Mouse (Mus musculus): ENCODE measurements around the gene Ccdc90b.

Ccdc90b gene

DNA sequence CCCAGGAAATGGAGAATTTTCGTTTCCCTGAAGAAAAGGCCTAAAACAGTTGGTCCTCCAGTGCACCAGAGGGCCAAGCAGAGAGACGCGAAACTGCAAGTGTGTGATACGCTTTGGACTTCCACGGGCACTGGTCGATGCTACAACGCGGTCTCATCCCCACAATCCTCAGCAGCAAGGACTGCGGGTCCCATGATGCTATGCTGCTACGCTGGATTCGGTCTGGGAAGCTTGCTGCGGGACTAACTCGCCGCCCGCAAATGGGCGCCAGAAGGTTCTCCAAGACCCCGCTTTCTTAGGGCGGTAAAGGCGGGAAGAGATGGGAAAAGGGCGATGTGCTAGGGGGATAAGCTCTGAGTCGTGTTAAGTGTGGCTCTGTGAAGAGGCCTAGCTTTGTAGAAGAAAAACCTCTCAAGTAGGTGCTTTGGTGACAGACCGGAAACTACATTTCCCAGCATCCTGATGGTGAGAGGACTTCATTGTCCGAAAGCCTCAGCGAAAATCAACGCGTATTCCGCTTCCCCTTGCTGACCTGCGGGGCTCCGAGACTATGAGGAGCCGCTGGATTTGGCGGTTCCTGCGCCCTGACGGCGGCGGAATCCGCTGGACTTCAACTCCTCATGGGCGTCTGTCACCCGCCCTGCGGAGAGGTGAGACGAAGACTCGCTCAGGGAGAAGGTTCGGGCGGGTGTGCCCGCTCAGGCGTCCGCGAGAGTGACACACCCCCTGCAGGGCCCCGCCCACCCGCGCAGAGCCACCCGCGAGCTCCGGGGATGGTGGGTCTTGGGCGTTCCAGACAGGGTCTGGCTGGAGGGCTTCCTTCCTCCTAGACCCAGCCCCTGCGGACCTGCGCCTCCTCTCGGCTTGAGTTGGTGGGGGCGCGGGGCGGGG, at the start of gene Ccdc90b:
TSS of gene Ccdc90b (plus strand) at position 164 of the 891 bp plus-strand sequence.
- peak; percentile 88 for DNase-seq (ENCODE audit: low spot score in 2 of 2)

DNA sequence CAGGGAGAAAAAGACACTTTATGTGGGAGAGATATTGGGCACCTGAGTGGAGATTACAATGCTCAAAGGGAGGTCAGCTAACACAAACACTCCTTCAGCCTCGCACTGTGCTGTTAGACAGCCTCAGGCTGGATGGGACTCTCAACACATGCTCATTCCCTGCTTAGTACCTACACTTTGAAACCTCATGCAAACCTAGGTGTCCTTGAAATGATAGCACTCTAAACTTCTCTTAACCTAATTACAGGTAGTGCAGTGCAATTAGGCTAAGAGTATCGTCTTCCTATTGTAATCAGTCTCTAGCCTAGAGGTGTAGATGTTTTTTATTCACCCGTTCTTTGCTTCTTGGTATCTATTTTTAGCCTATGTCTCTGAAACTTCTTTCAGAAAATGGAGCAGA, 40.6 kb upstream of the Ccdc90b start:
- DNase-seq (ENCODE audit: low spot score in 2 of 2): no peak

DNA sequence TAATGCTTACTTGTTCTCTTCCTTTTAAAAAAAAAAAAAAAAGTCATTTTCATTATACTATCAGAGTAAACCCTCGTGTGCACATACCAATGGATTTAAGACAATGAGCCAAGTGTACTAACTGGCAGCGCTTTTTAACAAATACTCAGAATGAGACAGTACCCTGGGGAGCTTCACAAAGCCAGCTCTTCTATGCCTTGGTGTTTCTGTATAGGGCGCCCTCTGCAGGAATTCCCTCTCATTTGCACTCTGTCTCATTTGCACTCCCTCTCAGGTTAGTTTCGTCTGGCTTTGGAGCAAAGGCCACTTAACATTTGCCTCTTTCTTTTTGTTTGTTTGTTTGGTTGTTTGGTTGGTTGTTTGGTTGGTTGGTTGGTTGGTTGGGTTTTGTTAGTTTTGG, 40.1 kb upstream of the Ccdc90b start:
- no peak for DNase-seq (ENCODE audit: low spot score in 2 of 2)

DNA sequence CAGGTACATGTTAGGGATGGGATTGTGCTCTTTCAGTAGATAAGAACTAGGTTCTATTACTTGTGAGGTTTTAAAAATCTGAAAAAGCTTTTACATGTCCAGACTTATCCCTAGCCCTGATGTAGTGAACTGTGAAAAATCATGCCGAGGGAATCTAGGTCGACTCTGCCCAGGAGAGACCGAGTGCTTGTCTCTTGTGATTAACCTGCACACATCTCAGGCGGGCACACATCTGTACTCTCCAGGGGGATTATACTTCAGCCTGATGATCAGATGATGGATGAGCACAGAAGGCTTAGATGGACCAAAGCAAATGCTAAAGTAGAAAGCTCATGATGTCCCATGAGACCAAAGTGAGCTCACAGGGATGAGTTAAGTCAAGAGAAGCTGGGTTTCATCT, 31.7 kb upstream of the Ccdc90b start:
- no peak for DNase-seq (ENCODE audit: low spot score in 2 of 2)

DNA sequence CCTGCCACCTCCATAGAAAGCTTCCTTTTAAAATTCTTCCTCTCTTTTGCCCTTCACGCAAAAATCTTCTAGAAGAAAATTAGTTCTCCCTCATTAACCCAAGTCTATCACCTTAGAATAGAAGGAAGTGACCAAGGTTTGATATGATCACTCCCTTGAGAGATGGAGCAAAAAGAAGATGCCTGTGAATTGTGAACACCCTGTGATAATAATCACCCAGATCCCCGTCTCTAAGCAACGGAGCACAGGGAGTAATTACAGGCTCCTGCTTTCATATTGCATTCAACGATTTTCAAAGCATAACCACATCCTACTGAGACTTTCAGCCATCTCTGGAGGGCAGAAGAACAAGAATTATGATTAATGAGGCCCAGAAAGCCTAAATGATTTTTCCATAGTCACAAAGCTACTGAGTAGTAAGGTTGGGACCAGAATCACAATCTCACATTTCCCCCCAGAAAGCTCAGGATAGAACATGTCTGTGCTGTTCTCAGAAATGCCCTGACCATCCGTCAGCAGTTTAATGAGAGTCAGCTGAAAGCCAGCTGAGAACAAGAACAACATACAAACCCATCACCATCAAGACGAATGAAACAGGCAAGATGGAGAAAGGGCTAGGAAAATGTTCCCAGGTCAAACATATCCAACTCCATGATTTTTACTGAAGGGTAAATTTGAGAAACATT, 28.5 kb upstream of the Ccdc90b start:
- DNase-seq (ENCODE audit: low spot score in 2 of 2): no peak

DNA sequence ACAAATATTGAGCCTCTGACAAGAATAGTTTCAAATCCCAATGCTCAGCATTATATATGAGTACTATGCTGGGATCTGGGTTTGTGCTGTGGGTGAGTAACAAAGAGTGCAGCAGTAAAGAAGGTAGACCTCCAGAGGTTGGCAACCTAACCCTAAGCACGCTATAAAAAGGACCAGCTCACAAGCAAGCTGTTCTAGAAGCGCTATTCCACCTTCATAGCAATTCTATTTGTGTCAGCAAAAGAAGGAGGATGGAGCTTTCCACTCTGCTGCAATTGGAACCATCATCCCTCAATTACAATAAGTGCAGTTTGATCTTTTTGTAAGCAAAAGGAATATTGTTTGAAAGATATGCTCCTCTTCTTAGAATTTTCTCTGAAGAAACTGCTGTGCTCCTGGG, 14.2 kb upstream of the Ccdc90b start:
- no peak for DNase-seq (ENCODE audit: low spot score in 2 of 2)

DNA sequence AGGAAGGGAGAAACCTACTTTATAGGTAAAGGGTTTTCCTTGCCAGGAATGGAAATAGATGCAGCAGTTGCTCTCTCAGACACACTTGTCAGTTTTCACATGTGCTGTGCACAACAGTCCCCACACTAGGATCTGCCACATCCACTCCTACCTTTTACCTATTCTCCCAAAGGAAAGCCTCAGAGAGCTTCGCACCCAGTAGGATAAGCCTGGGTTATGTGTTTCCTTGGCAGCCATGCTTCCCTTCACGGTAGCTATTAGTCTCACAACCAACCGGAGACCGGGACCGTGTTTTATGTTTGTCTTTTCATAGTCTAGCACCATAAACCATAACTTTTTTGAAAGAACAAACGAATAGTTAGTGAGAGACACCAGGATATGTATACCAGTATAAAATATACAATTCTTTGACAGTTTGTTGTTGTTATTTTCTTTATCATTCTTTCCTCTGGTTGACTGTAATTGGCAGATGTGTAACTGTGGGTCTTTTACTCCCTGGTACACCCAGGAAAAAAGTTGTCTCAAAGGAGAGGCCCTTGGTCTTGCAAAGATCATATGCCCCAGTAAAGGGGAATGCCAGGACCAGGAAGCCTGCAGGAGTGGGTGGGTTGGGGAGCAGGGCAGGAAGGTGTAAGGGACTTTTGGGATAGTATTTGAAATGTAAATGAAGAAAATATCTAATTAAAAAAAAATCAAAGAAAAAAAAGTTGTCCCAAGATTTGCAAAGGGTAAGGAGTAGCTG, 10.5 kb upstream of the Ccdc90b start:
- DNase-seq (ENCODE audit: low spot score in 2 of 2): no peak

DNA sequence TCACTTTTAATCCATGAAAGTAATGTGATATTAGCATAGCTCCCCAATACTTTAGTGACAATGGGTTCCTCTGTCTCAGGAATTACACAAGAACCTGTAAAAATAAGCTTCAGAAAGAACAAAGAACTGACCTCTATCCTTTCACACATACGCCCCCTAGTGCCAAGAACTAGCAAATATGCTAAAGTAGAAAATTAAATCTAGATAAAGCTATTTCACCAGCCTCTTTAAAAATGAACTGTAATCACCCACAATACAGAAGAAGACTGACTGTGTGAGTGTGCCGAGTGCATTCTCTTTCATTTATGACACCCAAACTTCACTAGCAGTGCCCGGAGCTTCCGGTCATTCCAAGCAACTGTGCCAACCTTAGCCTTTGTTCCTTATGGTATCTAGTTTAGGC, 10.0 kb upstream of the Ccdc90b start:
- DNase-seq (ENCODE audit: low spot score in 2 of 2): no peak

DNA sequence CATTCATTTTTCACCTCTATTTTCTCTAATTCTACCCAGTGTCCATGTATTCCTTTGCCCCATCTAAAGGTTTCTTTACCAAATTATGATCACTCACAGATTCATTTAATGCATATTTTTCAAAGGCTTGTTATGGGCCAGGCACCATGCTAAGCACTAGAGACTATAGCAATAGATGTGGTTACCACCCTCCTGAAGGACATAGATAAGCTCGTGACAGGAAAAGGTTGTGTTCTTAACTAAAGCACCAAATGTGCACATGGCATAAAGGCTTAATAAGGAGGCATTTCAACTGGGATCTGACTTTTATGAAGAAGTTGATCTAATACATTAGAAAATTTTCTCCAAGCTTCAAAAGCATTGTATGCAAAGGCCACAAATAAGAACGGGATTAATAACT, 2.2 kb upstream of the Ccdc90b start:
- no peak for DNase-seq (ENCODE audit: low spot score in 2 of 2)

DNA sequence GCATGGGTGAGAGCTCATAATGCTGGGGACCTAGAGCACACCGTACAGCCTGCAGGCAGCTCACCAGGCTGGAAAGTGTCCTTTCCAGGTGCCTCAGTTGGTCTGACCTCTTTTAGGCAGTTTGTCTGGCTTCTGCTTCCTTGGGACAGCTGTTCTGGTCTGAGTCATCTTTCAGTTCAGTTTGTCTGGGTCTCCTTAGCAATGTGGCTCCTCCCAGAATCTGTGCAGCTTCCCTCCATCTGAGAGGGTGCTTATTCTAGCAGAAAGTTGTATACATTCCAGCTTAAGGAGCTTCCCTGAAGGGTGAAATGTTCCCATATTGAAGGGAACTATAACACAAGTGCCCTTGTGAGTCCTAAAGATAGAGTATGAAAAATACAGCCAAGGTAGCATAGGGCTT, 5.8 kb downstream of the Ccdc90b start:
- DNase-seq (ENCODE audit: low spot score in 2 of 2): no peak

DNA sequence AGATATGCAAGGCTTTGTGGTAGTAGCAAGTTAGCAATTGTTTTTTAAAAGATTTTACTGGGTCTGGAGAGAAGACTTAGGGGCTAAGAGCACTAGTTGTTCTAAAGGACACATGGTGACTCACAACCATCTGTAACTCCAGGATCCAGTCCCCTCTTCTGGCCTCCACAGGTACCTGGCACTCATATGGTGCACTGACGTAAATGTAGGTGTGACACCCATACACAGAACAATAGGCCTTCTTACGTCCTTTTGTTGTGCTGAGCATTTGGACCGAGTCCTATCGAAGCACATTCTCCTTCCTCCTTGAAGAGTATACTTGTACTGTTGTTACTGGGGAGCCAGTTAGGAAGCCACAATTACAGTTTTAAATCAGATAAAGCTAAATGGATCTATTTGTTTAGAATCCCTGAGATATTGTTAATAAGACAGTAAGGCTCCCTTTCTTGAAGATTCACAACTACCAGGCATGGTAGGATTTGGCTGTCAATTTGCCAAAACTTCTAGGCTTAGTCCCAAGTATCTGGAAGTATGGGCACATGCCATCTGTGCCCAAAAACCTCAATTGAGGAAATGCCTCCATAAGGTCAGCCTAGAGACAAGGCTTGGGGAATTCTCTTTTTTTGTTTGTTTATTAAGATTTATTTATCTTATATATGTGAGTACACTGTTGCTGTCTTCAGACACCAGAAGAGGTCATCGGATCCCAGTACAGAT, 19.7 kb downstream of the Ccdc90b start:
- DNase-seq (ENCODE audit: low spot score in 2 of 2): no peak

DNA sequence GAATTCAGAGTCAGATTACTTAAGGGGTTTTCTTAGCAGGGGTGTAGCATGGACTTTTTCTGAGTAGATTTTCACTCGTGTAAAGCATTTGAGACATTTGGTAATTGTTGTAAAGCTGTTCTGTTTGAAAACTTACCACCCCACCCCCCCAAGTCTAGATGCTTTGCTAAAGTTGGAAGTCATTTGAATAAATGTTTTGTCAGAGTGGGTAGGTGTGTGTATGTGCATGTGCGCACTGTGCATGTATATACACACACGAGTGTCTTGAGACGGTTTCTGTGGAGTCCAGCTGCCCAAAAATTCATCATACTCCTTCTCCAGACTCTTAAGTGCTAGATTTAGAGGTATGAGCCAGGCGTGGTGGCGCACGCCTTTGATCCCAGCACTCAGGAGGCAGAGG, 22.6 kb downstream of the Ccdc90b start:
- no peak for DNase-seq (ENCODE audit: low spot score in 2 of 2)

DNA sequence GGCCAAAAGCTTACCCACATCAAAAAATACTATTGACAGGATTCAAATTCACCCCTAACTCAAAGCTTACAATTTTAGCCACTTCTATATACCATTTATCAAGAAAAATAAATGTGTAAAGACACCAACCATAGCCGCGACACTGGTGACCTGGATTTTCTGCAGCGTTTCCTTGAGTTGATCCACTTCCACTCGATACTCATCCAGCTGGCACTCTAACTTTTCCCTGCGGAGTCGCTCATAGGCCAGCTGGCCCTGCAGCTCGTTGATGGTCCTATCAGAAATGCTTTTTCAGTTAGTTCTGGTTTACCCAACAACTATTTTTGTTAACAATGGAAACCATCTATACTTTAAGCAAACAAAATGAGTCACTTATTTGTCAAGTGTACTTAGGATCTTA, 29.0 kb downstream of the Ccdc90b start:
- DNase-seq (ENCODE audit: low spot score in 2 of 2): no peak

DNA sequence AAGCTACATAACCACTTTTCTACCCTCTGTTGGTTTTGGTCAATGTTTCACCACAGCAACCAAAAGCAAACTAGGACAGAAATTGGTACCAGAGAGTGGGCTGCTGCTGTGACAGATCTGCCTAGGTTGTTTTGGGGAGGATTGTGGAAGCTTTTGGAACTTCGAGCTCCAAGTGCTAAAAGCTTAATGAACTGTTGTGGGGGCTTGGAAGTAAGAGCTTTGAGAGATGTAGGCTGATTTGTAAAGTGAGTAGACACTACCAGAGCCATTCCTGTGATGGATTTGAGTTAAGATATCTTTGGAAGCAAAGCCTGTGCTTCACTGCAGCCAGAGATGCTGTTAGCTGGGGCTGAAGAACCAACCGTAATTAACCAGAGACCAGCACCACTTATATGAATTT, 29.9 kb downstream of the Ccdc90b start:
- DNase-seq (ENCODE audit: low spot score in 2 of 2): no peak

DNA sequence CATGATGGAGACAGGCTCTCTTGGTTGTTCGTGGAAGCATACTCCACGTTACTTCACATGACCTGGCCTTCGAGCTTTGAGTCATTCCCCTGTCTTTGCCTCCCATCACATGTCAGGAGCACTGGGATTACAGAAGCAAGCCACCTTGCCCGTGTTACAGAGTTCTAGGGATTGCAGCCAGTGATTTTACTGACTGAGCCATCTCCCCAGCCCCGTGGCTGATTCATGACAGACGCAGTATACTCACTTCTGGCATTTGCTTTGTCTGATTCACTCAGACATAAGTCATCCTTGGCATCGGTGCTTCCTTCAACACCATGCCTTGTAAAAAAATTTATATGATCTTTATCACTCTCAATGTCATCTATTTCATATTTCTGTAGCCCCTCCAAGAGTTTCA, 44.0 kb downstream of the Ccdc90b start:
- no peak for DNase-seq (ENCODE audit: low spot score in 2 of 2)

DNA sequence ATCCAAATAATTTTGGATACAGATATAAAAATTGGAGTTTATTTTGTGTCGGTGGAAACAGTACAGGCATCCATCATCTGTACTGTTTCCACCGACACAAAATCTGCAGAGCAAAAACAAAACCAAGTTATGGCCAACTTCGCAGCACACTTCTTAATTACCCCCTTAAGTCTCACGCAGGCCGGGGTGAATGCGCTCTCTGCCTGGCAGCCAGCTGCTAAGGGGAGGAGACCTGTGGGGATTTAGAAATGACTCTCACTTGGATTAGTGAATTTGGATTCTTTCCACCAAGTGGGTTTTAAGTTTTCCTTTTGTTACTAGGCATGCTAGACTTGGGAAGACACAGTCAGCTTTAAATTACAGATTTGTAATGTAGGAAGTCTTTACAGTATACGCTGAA, 49.9 kb downstream of the Ccdc90b start:
- DNase-seq (ENCODE audit: low spot score in 2 of 2): no peak

DNA sequence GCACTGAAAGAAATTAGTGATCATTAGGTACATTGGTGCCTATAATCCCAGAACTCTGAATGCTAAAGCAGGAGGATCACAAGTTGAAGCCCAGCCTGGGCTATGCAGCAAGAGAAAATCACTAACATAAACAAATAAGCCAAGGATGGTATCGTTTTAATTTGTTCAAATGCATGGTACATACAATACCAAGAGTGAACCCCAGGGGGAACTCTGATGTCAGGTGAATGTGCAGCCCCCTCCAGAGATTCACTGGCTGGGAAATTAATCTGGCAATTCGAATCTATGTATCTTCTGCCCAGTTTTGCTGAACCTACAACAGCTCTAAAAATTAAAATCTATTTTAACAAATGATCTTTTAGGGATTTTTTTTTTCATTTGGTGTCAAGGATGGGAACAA, 63.5 kb downstream of the Ccdc90b start:
- no peak for DNase-seq (ENCODE audit: low spot score in 2 of 2)

DNA sequence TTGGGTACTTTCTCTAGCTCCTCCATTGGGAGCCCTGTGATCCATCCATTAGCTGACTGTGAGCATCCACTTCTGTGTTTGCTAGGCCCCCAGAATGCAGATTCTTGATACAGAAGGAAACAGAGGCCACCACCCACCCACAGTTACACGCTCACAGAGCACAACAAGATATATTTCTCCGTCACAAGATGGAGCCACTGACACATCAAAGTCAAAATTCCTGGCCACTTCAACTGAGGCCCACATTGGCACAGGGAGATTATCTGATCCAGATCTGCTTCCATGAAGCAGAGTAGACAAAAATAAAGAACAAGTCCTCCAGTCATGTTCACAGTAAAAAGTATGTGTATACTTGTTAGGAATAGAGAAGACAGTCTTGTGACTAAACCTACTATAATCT, 69.2 kb downstream of the Ccdc90b start:
- no peak for DNase-seq (ENCODE audit: low spot score in 2 of 2)
